Mouse (Mus musculus): Measurements from ENCODE around the gene Gm45261.

Gm45261 gene

GRCm38 (mm10) chr1:80461348-80461747, at the start of gene Gm45261:
TSS of gene Gm45261 (minus strand) at chr1:80461448.
- DNase-seq (ENCODE audit: low read depth, low spot score) = no peak

GRCm38 (mm10) chr1:80504757-80505156, 43.5 kb upstream of the Gm45261 start:
- DNase-seq (ENCODE audit: low read depth, low spot score) = no peak

GRCm38 (mm10) chr1:80504081-80504480, 42.8 kb upstream of the Gm45261 start:
- DNase-seq (ENCODE audit: low read depth, low spot score) = no peak

GRCm38 (mm10) chr1:80502456-80503165, 41.4 kb upstream of the Gm45261 start:
- DNase-seq (ENCODE audit: low read depth, low spot score) = no peak

- no peak for DNase-seq (ENCODE audit: low read depth, low spot score)
Measured at GRCm38 (mm10) chr1:80499264-80499663, 38.0 kb upstream of the Gm45261 start.

GRCm38 (mm10) chr1:80496360-80496759, 35.1 kb upstream of the Gm45261 start:
- no peak for DNase-seq (ENCODE audit: low read depth, low spot score)

- no peak for DNase-seq (ENCODE audit: low read depth, low spot score)
Measured at GRCm38 (mm10) chr1:80483419-80483818, 22.2 kb upstream of the Gm45261 start.

- DNase-seq (ENCODE audit: low read depth, low spot score) = no peak
Measured at GRCm38 (mm10) chr1:80474942-80475341, 13.7 kb upstream of the Gm45261 start.

- no peak for DNase-seq (ENCODE audit: low read depth, low spot score)
Measured at GRCm38 (mm10) chr1:80472395-80472794, 11.1 kb upstream of the Gm45261 start.

GRCm38 (mm10) chr1:80459923-80460322, 1.3 kb downstream of the Gm45261 start:
- no peak for DNase-seq (ENCODE audit: low read depth, low spot score)

GRCm38 (mm10) chr1:80459477-80459876, 1.8 kb downstream of the Gm45261 start:
- DNase-seq (ENCODE audit: low read depth, low spot score) = no peak

- DNase-seq (ENCODE audit: low read depth, low spot score) = no peak
Measured at GRCm38 (mm10) chr1:80453971-80454370, 7.3 kb downstream of the Gm45261 start.

GRCm38 (mm10) chr1:80451914-80452549, 9.2 kb downstream of the Gm45261 start:
- DNase-seq (ENCODE audit: low read depth, low spot score) = no peak

GRCm38 (mm10) chr1:80447554-80447953, 13.7 kb downstream of the Gm45261 start:
- no peak for DNase-seq (ENCODE audit: low read depth, low spot score)

GRCm38 (mm10) chr1:80440911-80441310, 20.3 kb downstream of the Gm45261 start:
- DNase-seq (ENCODE audit: low read depth, low spot score) = no peak

GRCm38 (mm10) chr1:80438506-80438905, 22.7 kb downstream of the Gm45261 start:
- DNase-seq (ENCODE audit: low read depth, low spot score) = no peak

- no peak for DNase-seq (ENCODE audit: low read depth, low spot score)
Measured at GRCm38 (mm10) chr1:80427946-80428345, 33.3 kb downstream of the Gm45261 start.

- no peak for DNase-seq (ENCODE audit: low read depth, low spot score)
Measured at GRCm38 (mm10) chr1:80427425-80427824, 33.8 kb downstream of the Gm45261 start.

GRCm38 (mm10) chr1:80424666-80425065, 36.6 kb downstream of the Gm45261 start:
- DNase-seq (ENCODE audit: low read depth, low spot score) = no peak

- DNase-seq (ENCODE audit: low read depth, low spot score) = no peak
Measured at GRCm38 (mm10) chr1:80418321-80419045, 42.8 kb downstream of the Gm45261 start.

- no peak for DNase-seq (ENCODE audit: low read depth, low spot score)
Measured at GRCm38 (mm10) chr1:80416329-80416728, 44.9 kb downstream of the Gm45261 start.

GRCm38 (mm10) chr1:80412521-80412920, 48.7 kb downstream of the Gm45261 start:
- no peak for DNase-seq (ENCODE audit: low read depth, low spot score)
